Mouse (Mus musculus) midbrain, embryonic 16.5 days (tissue): ENCODE measurements at regions not wholly inside any gene's neighbourhood (a gene's known extent, or its start where the extent isn't known, plus 50 kb on each side); places are given as distances from the start of the nearest gene placed in this dataset.

Source experiments
- ATAC-seq: fragments of 200-750 bp; cut with Nextera tagmentation; 2 replicates; pipeline ENCODE4 v1.8.0; 2017; ENCODE audit warnings: moderate TSS enrichment
- H3K27ac ChIP-seq: fragments of 300-500 bp; sonication (generic); 2 replicates; pipeline ENCODE4 v1.5.1; 2014; ENCODE audit warnings: mild to moderate bottlenecking, low read length, mixed read lengths
- H3K27me3 ChIP-seq: fragments of 300-500 bp; sonication (generic); 2 replicates; pipeline ENCODE4 v1.6.1; 2014; ENCODE audit warnings: low read depth, low read length, mixed read lengths; ENCODE audit not compliant: control insufficient read depth, insufficient read depth
- H3K36me3 ChIP-seq: fragments of 300-500 bp; sonication (generic); 2 replicates; pipeline ENCODE4 v1.6.1; 2014; ENCODE audit warnings: mild to moderate bottlenecking, low read length, moderate library complexity, mixed read lengths; ENCODE audit not compliant: control insufficient read depth, insufficient read depth
- H3K4me1 ChIP-seq: fragments of 300-500 bp; sonication (generic); 2 replicates; pipeline ENCODE4 v1.6.1; 2014; ENCODE audit warnings: mild to moderate bottlenecking, low read length, mixed read lengths; ENCODE audit not compliant: control insufficient read depth, insufficient read depth
- H3K4me2 ChIP-seq: fragments of 300-500 bp; sonication (generic); 2 replicates; pipeline ENCODE4 v1.6.1; 2014; ENCODE audit warnings: mild to moderate bottlenecking, low read length, mixed read lengths
- H3K4me3 ChIP-seq: fragments of 300-500 bp; sonication (generic); 2 replicates; pipeline ENCODE4 v1.5.1; 2014; ENCODE audit warnings: low read depth, mild to moderate bottlenecking, low read length, moderate library complexity, mixed read lengths
- H3K9ac ChIP-seq: fragments of 300-500 bp; sonication (generic); 2 replicates; pipeline ENCODE4 v1.6.1; 2014; ENCODE audit warnings: low read depth, low read length, mixed read lengths
- H3K9me3 ChIP-seq: fragments of 300-500 bp; sonication (generic); replicated peaks from 2 replicates; pipeline ENCODE4 v1.6.1; 2014; ENCODE audit warnings: mild to moderate bottlenecking, low read length, mixed read lengths; ENCODE audit not compliant: control insufficient read depth, poor library complexity, severe bottlenecking
- WGBS: fragments of 180-500 bp; shearing (Covaris S2); extraction: QIAGEN DNeasy Blood & Tissue Kit; methylation state at CpG from one replicate; pipeline ENCODE4 v1.1.7; 2014; 5-methylcytosine and 5-hydroxymethylcytosine counted together

GRCm38 (mm10) chr15:93831148-93831547, 235.5 kb upstream of the Prickle1 start:
- H3K4me1 ChIP-seq, result no peaks in the 10 kb centered on the region
- no peak overlapping the region for H3K4me2 ChIP-seq
- no peaks in the 10 kb centered on the region for H3K36me3 ChIP-seq
- H3K4me3 ChIP-seq, result no peak overlapping the region
- H3K9ac ChIP-seq, result no peak overlapping the region
- WGBS, result 80% methylated on average over 3 of the region's 3 CpGs
- H3K27me3 ChIP-seq, result no peaks in the 10 kb centered on the region
- no peaks in the 10 kb centered on the region for H3K9me3 ChIP-seq
- no peak for ATAC-seq
- no peak overlapping the region for H3K27ac ChIP-seq

- 69% methylated on average over 28 of the region's 28 CpGs for whole genome bisulfite sequencing
- Histone ChIP-seq H3K9me3 (no peaks in the 10 kb centered on the region), H3K36me3 (no peaks in the 10 kb centered on the region), H3K4me2 (no peak overlapping the region), H3K27me3 (no peaks in the 10 kb centered on the region), H3K9ac (no peak overlapping the region), H3K27ac (no peak overlapping the region), H3K4me1 (no peaks in the 10 kb centered on the region; the same call in 1 of the 2 replicates), H3K4me3 (no peak overlapping the region)
- no peak for ATAC-seq
These were observed 229.3 kb upstream of the Prickle1 start for GRCm38 (mm10) chr15:93824729-93825694.

DNA sequence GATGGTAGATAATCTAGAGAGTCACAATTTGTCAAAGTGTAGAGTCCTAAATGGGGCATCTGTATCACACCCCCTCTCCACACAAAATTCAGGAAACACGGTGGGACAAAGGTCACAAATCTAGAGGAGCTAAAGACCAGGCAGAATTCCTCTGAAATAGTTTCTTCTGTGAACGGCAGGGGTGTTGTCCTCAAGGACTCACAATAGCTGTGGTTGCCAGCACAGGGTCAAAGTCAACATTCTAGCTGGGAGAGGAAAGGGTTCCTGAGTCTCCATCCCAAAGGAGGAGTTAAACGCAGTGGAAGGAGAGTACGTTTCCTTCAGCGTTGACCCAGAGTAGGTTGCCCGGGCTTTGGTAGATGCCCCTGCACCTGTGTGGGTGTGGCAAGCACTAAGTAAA, 225.5 kb upstream of the Prickle1 start:
- 94% methylated on average over 6 of the region's 6 CpGs for WGBS
- no peaks in the 10 kb centered on the region for H3K27me3 ChIP-seq
- no peak overlapping the region for H3K4me2 ChIP-seq
- no peak overlapping the region for H3K9ac ChIP-seq
- ATAC-seq, result no peak
- H3K36me3 ChIP-seq, result no peaks in the 10 kb centered on the region
- no peaks in the 10 kb centered on the region; the same call in 1 of the 2 replicates for H3K4me1 ChIP-seq
- no peaks in the 10 kb centered on the region for H3K9me3 ChIP-seq
- no peak overlapping the region for H3K27ac ChIP-seq
- H3K4me3 ChIP-seq, result no peak overlapping the region

DNA sequence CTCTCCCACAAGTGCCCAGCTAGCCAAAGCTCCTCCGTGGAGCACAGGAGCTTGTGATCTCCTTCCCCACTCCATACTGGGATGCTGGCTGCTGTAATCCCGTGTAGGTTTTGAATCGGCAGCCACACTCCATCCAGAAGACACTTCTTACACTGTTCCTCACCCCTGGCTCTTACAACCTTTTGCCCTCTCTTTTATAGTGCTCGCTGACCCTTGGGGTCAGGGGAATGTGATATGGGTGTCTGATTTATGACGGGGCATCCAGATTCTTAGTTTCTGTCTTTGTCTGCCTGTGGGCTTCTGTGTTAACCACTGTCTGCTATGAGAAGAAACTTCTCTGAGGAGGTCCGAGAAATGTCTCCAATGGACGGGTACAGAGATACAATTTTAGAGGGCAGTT, 216.3 kb upstream of the Prickle1 start:
- H3K9ac ChIP-seq, result no peak overlapping the region
- no peak for ATAC-seq
- H3K4me2 ChIP-seq, result no peak overlapping the region
- H3K4me3 ChIP-seq, result no peak overlapping the region
- no peak overlapping the region for H3K27ac ChIP-seq
- no peaks in the 10 kb centered on the region; the same call in 1 of the 2 replicates for H3K9me3 ChIP-seq
- no peaks in the 10 kb centered on the region for H3K36me3 ChIP-seq
- H3K4me1 ChIP-seq, result no peaks in the 10 kb centered on the region
- H3K27me3 ChIP-seq, result no peaks in the 10 kb centered on the region
- 81% methylated on average over 7 of the region's 7 CpGs for WGBS

DNA sequence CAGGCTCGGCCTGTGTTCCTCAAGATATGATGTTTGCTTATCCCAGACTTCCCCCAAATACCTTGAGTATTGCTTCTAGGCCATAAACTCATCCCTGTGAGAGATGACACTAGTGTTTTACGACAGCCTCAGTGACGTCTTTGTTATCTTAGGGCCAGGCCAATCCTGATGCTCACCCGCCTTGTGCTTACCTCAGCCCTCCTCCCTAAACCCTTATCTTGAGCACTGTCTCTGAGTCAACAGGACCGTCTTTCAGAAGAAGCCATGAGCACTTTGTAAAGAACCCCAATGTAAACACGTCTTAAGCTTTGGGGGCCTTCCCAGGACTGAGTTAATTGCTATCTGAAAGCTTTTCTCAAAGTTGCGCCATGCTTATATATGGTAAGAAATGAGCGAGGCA, 212.3 kb upstream of the Prickle1 start:
- H3K4me3 ChIP-seq, result no peak overlapping the region
- H3K9ac ChIP-seq, result no peak overlapping the region
- no peak overlapping the region for H3K27ac ChIP-seq
- no peaks in the 10 kb centered on the region for H3K27me3 ChIP-seq
- H3K9me3 ChIP-seq, result no peaks in the 10 kb centered on the region
- H3K4me1 ChIP-seq, result no peaks in the 10 kb centered on the region
- no peak overlapping the region for H3K4me2 ChIP-seq
- no peak for ATAC-seq
- H3K36me3 ChIP-seq, result no peaks in the 10 kb centered on the region
- 90% methylated on average over 8 of the region's 8 CpGs for WGBS

- Histone ChIP-seq H3K9me3 (no peaks in the 10 kb centered on the region), H3K36me3 (no peaks in the 10 kb centered on the region), H3K27ac (no peak overlapping the region), H3K9ac (no peak overlapping the region), H3K27me3 (no peaks in the 10 kb centered on the region), H3K4me3 (no peak overlapping the region), H3K4me1 (no peaks in the 10 kb centered on the region), H3K4me2 (no peak overlapping the region)
- no peak for ATAC-seq
- 90% methylated on average over 8 of the region's 8 CpGs for WGBS
These were observed 211.8 kb upstream of the Prickle1 start for GRCm38 (mm10) chr15:93807505-93807904.

DNA sequence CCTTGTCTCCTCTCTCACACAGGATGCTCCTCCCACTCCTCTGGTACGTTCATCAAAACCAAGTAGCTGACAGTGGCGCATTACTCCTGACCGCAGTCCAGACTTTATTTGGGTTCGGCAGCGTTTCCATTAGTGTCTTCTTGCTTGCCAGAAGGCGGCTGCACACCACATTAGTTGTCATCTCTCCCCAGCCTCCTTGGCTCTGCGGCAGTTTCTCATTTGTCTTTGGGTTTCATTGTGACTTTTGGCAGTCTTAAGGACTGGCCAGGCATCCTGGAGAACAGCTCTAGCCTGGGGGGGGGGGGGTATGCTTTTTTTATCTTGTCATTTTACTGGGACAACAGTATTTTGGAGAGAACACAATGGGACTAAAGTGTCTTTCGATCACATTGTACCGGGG, 209.0 kb upstream of the Prickle1 start:
- Histone ChIP-seq H3K4me2 (no peak overlapping the region), H3K9ac (no peak overlapping the region), H3K4me3 (no peak overlapping the region), H3K4me1 (no peaks in the 10 kb centered on the region), H3K27ac (no peak overlapping the region), H3K36me3 (no peaks in the 10 kb centered on the region), H3K9me3 (no peaks in the 10 kb centered on the region), H3K27me3 (no peaks in the 10 kb centered on the region)
- no peak for ATAC-seq
- 91% methylated on average over 9 of the region's 9 CpGs for WGBS

GRCm38 (mm10) chr15:93790531-93790930, 194.8 kb upstream of the Prickle1 start:
- Histone ChIP-seq H3K4me2 (no peak overlapping the region), H3K4me1 (no peaks in the 10 kb centered on the region), H3K9me3 (no peaks in the 10 kb centered on the region), H3K36me3 (no peaks in the 10 kb centered on the region), H3K27me3 (no peaks in the 10 kb centered on the region), H3K27ac (no peak overlapping the region), H3K4me3 (no peak overlapping the region), H3K9ac (no peak overlapping the region)
- ATAC-seq, result no peak
- WGBS, result 82% methylated on average over 9 of the region's 9 CpGs

GRCm38 (mm10) chr15:93789762-93790161, 194.1 kb upstream of the Prickle1 start:
- H3K9ac ChIP-seq, result no peak overlapping the region
- no peak overlapping the region for H3K4me3 ChIP-seq
- H3K9me3 ChIP-seq, result no peaks in the 10 kb centered on the region
- H3K27me3 ChIP-seq, result no peaks in the 10 kb centered on the region
- H3K36me3 ChIP-seq, result no peaks in the 10 kb centered on the region
- no peaks in the 10 kb centered on the region for H3K4me1 ChIP-seq
- no peak overlapping the region for H3K27ac ChIP-seq
- no peak overlapping the region for H3K4me2 ChIP-seq
- ATAC-seq, result no peak
- WGBS, result 89% methylated on average over 3 of the region's 3 CpGs
